Mouse (Mus musculus) adrenal gland, postnatal 36 days (tissue): ENCODE measurements around the gene C3ar1. TPM values are rescaled to one million over a fixed set of nuclear protein-coding genes. Genes with fewer than 3 reads are reported as not detected.

Experiments used
- microRNA-seq: library from miRNA; unstranded; fragments of <30 nt; microRNA quantifications from one replicate; pipeline ENCODE4 v1.2.0, GENCODE M21; 2021
- total RNA-seq, 2 experiments: library from RNA; stranded (reverse); gene quantifications; 2 replicates each; pipeline ENCODE4 v1.2.3; 2021

The C3ar1 gene
- total RNA-seq, 2 experiments from 2014 or later = 3.0 to 3.2 TPM

Small RNAs within 50 kb of the gene (microRNA-seq; reads per million reads assigned to microRNA genes)
- not detected for gene Mir7231

Other genes starting within 250 kb of the C3ar1 start
- not detected for gene Gdf3, start 246.1 kb downstream of the C3ar1 start, total RNA-seq
- not detected for gene Dppa3, start 229.8 kb downstream of the C3ar1 start, total RNA-seq
- gene Nanog, start 148.7 kb downstream of the C3ar1 start, total RNA-seq = not detected
- 1 to 10 TPM; 5.8 to 9.6 TPM for gene Slc2a3, start 54.5 kb downstream of the C3ar1 start, total RNA-seq
- 10 to 100 TPM; 18.5 to 19.6 TPM for gene Foxj2, start 36.2 kb downstream of the C3ar1 start, total RNA-seq
- 10 to 100 TPM; 54.9 to 67.6 TPM for gene Necap1, start 18.3 kb upstream of the C3ar1 start, total RNA-seq
- 1 to 10 TPM; 2.2 to 4.5 TPM for gene Clec4a1, start 65.7 kb upstream of the C3ar1 start, total RNA-seq
- gene Clec4a3, start 96.4 kb upstream of the C3ar1 start, total RNA-seq = 1 to 10 TPM; 1.8 to 5.4 TPM
- gene Clec4a4, start 134.2 kb upstream of the C3ar1 start, total RNA-seq = not detected
- 1 to 10 TPM in 1 of 2 experiments, not detected in 1; 1.7 TPM for gene Clec4b1, start 193.8 kb upstream of the C3ar1 start, total RNA-seq